Mouse (Mus musculus) cerebellum, adult 8-10 months (tissue): ENCODE results near the gene Rimbp3.

Source experiments
- DNase-seq: peaks from one replicate; pipeline ENCODE4 v3.0.0; 2022

Rimbp3 gene

GRCm38 (mm10) chr16:17261341-17261740, 52.9 kb downstream of the Rimbp3 start:
- no peak for DNase-seq
